Mouse (Mus musculus): Measurements from ENCODE around the gene Tspan32. TPM values are rescaled to one million over a fixed set of nuclear protein-coding genes. Genes with fewer than 3 reads are reported as not detected.

Gene Tspan32
- polyA plus RNA-seq (2015; fragmentation: Nextera tagmentation; extraction: Ambion mirVana) = 0.28 and 0.41 TPM in 2 replicates

DNA sequence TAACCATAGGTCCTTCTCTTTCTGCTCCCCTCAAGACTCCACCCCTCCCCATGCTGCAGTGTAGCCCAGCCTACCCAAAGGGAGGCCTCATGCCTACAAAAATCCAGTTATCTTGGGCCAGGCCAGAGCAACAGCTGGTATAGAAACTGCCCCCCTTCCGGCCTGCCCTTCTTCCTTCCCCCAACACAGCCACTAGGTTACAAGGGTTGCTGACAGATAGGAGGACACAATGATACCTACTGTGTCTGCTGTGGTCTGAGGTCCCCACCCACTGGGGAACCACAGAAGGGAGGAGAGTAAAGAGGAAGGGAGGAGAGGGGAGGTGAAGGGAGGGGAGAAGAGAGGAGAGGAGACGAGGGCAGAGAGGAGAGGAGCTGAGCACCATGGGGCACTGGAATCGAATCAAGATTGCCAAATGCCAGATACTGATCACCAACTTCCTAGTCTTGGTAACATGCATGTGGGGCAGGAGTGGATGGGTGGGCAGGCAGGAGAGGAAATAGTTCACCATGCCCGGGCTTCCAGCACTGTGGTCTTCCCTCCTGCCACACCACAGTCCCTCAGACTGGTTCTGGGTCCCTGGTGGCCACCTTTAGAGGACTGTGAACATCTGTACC lies at the start of gene Tspan32:
TSS of gene Tspan32 (plus strand) at position 320 of the 617 bp plus-strand sequence.
- Histone ChIP-seq H3K27me3 (replicated peaks; ENCODE audit: control insufficient read depth, insufficient read depth, low read length) (no peaks in the 10 kb centered on the region), H3K27ac (ENCODE audit: low read depth, low read length) (no peak within 1 kb of the TSS), H3K4me3 (ENCODE audit: low read length) (no peak within 1 kb of the TSS), H3K9me3 (ENCODE audit: control insufficient read depth, low read length) (no peaks in the 10 kb centered on the region), H3K36me3 (ENCODE audit: control insufficient read depth, insufficient read depth, low read length) (no peaks in the 10 kb centered on the region), H3K9ac (ENCODE audit: low read depth, low read length) (no peak within 1 kb of the TSS), H3K4me1 (ENCODE audit: control insufficient read depth, insufficient read depth, low read depth, low read length) (peaks cover 9% of the 10 kb centered on the region; the same call in 1 of the 2 replicates), H3K4me2 (ENCODE audit: low read length) (no peak within 1 kb of the TSS)
- no peak for ATAC-seq
- 79% methylated on average over 4 of the region's 4 CpGs for WGBS

DNA sequence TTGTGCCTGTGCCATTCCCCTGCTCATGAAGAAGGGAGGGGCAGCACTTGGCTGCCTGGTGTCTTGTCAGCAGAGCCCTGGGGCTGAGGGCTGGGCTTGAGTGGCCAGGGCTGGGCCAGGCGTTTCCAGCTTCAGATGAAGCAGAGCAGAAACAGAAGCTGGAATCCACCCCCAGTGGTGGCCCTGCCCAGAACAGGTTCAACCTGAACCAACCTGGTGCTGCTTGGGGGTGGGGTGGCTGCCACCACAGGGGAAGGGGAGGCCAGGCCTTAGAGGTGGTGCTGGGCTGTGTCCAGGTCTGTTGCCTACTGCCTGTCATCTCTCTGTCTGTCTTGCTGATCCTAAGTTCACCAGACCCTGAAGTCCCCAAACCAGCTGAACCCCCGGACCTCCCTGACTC lies 48.8 kb upstream of the Tspan32 start:
- H3K27me3 ChIP-seq (replicated peaks; ENCODE audit: control insufficient read depth, insufficient read depth, low read length) = no peaks in the 10 kb centered on the region
- H3K4me3 ChIP-seq (ENCODE audit: low read length) = no peak overlapping the region
- no peak for ATAC-seq
- no peak overlapping the region for H3K9ac ChIP-seq (ENCODE audit: low read depth, low read length)
- H3K36me3 ChIP-seq (ENCODE audit: control insufficient read depth, insufficient read depth, low read length) = no peaks in the 10 kb centered on the region
- no peak overlapping the region for H3K27ac ChIP-seq (ENCODE audit: low read depth, low read length)
- WGBS = 81% methylated on average over 2 of the region's 2 CpGs
- no peak overlapping the region for H3K4me2 ChIP-seq (ENCODE audit: low read length)
- H3K4me1 ChIP-seq (ENCODE audit: control insufficient read depth, insufficient read depth, low read depth, low read length) = no peaks in the 10 kb centered on the region
- H3K9me3 ChIP-seq (ENCODE audit: control insufficient read depth, low read length) = no peaks in the 10 kb centered on the region

DNA sequence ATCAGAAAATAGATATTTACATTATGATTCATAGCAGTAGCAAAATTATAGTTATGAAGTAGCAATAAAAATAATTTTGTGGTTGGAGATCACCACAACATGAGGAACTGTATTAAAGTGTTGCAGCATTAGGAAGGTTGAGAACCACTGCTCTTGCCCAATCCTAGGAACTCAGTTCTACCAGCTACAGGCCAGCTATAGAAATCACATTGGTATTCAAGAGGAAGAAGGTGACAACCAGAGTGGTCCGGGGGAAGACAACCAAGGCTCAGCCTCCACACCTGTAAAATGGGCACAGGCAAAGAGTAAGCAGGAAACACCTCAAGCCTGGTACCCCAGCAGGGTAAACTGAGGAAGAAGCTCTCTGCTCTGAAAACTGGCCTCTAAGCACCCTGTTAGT lies 46.0 kb upstream of the Tspan32 start:
- no peak overlapping the region for H3K4me2 ChIP-seq (ENCODE audit: low read length)
- H3K36me3 ChIP-seq (ENCODE audit: control insufficient read depth, insufficient read depth, low read length) = no peaks in the 10 kb centered on the region
- no peak overlapping the region for H3K4me3 ChIP-seq (ENCODE audit: low read length)
- H3K9ac ChIP-seq (ENCODE audit: low read depth, low read length) = no peak overlapping the region
- no peaks in the 10 kb centered on the region for H3K9me3 ChIP-seq (ENCODE audit: control insufficient read depth, low read length)
- no peaks in the 10 kb centered on the region for H3K4me1 ChIP-seq (ENCODE audit: control insufficient read depth, insufficient read depth, low read depth, low read length)
- WGBS = 96% methylated on average over 1 of the region's 1 CpGs
- ATAC-seq = no peak
- H3K27ac ChIP-seq (ENCODE audit: low read depth, low read length) = no peak overlapping the region
- H3K27me3 ChIP-seq (replicated peaks; ENCODE audit: control insufficient read depth, insufficient read depth, low read length) = no peaks in the 10 kb centered on the region

DNA sequence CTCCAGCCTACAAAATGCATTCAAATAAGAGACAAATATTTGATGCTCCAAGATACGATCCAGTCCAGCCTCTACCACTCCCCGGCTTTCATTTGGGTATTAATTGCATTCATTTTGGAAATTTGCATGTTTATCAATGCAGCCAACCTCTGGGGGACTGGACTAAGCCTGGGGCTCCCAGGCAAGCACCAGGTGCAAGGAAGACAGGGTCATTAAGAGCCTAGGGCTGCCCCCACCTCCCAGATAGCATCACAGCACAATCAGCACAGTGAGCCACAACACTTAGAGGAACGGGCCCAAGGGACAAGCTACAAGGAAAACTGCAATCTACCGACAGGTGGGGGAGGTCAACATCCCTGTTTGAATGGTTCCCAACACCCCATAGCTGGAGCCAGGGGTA lies 45.1 kb upstream of the Tspan32 start:
- H3K4me1 ChIP-seq (ENCODE audit: control insufficient read depth, insufficient read depth, low read depth, low read length) = no peaks in the 10 kb centered on the region
- no peaks in the 10 kb centered on the region for H3K36me3 ChIP-seq (ENCODE audit: control insufficient read depth, insufficient read depth, low read length)
- WGBS = 51% methylated on average over 4 of the region's 4 CpGs
- no peaks in the 10 kb centered on the region for H3K9me3 ChIP-seq (ENCODE audit: control insufficient read depth, low read length)
- H3K4me3 ChIP-seq (ENCODE audit: low read length) = no peak overlapping the region
- H3K27ac ChIP-seq (ENCODE audit: low read depth, low read length) = no peak overlapping the region
- ATAC-seq = no peak
- no peak overlapping the region for H3K9ac ChIP-seq (ENCODE audit: low read depth, low read length)
- H3K27me3 ChIP-seq (replicated peaks; ENCODE audit: control insufficient read depth, insufficient read depth, low read length) = no peaks in the 10 kb centered on the region; the same call in 1 of the 2 replicates
- no peak overlapping the region for H3K4me2 ChIP-seq (ENCODE audit: low read length)

DNA sequence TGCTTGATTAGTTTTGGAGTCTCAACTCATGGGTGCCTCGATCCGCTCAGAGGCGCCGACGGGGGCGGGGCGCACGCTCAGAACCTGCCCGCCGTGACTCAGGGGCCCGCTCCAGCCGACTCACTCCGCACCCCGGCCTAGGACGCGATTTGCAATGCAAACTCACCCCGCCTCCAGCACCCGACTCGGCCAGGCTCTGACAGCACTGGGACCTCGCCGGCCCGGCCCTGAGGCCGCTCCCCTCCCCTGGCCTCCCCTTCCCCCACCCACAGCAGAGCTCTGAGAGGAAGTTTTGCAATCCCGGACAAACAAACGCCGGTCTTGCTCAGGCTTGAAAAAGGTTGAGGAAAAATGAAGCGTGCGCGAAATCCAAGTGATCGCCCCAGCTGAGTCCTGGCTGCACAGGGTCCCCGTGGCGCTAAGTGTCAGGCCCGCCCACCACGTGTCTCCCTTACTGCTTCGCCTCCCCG lies 37.4 kb upstream of the Tspan32 start:
- H3K36me3 ChIP-seq (ENCODE audit: control insufficient read depth, insufficient read depth, low read length) = no peaks in the 10 kb centered on the region
- peak; percentile 21 for ATAC-seq
- H3K9ac ChIP-seq (ENCODE audit: low read depth, low read length) = peak overlapping the region; percentile 35
- no peaks in the 10 kb centered on the region for H3K9me3 ChIP-seq (ENCODE audit: control insufficient read depth, low read length)
- no peak overlapping the region for H3K27ac ChIP-seq (ENCODE audit: low read depth, low read length)
- H3K4me3 ChIP-seq (ENCODE audit: low read length) = peak overlapping the region; percentile 47
- H3K4me2 ChIP-seq (ENCODE audit: low read length) = peak overlapping the region; percentile 94
- H3K4me1 ChIP-seq (ENCODE audit: control insufficient read depth, insufficient read depth, low read depth, low read length) = peaks cover 20% of the 10 kb centered on the region
- 0% methylated on average over 32 of the region's 36 CpGs for WGBS
- H3K27me3 ChIP-seq (replicated peaks; ENCODE audit: control insufficient read depth, insufficient read depth, low read length) = peaks cover 41% of the 10 kb centered on the region

DNA sequence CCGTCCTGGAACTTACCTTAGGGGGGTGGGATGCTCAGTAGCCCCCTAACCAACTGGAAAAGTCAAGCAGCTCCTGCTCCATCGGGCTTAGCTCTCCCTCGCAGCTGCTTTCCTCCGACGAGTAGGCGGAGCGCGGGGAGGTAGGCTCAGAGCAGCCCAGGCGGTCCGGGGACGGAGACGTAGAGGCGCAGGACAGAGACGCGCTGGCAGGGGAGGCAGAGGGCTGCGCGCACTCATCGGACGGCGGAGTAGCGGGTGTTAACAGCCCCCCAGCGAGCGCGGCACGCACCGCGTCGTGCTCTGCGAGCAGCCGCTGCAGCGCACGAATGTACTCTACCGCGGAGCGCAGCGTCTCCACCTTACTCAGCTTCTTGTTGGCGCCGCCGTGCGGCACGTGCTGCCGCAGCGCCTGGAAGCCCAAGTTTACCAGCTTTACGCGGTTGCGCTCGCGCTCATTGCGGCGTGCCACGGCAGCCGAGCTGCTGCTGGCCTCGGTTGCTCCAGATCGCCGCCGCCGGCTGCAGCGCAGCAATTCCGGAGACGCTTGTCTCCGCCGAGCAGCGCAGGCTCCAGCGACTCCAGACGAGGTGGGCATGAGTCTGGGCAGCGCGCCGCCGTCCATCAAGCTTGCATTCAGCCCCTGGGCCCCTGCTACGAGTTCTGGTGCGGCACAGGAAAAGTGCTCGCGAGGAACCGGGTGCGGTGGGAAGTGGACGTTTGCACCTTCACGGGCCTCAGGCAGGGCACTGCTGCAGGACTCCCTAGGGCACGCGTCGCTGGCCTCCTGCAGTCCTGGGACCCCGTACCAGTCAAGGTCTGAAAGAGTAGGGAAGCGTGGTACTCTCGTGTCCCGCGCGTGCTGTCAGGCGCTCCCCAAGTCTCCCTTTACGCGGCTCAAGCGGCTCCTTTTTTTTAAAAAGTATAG lies 36.7 kb upstream of the Tspan32 start:
- Histone ChIP-seq H3K4me2 (ENCODE audit: low read length) (peak overlapping the region; percentile 94), H3K27ac (ENCODE audit: low read depth, low read length) (no peak overlapping the region), H3K4me3 (ENCODE audit: low read length) (peak overlapping the region; percentile 47), H3K4me1 (ENCODE audit: control insufficient read depth, insufficient read depth, low read depth, low read length) (peaks cover 20% of the 10 kb centered on the region), H3K9ac (ENCODE audit: low read depth, low read length) (peak overlapping the region; percentile 49), H3K9me3 (ENCODE audit: control insufficient read depth, low read length) (no peaks in the 10 kb centered on the region), H3K36me3 (ENCODE audit: control insufficient read depth, insufficient read depth, low read length) (no peaks in the 10 kb centered on the region), H3K27me3 (replicated peaks; ENCODE audit: control insufficient read depth, insufficient read depth, low read length) (peaks cover 41% of the 10 kb centered on the region)
- WGBS = under 1% methylated on average over 84 of the region's 90 CpGs
- ATAC-seq = peak; percentile 90

DNA sequence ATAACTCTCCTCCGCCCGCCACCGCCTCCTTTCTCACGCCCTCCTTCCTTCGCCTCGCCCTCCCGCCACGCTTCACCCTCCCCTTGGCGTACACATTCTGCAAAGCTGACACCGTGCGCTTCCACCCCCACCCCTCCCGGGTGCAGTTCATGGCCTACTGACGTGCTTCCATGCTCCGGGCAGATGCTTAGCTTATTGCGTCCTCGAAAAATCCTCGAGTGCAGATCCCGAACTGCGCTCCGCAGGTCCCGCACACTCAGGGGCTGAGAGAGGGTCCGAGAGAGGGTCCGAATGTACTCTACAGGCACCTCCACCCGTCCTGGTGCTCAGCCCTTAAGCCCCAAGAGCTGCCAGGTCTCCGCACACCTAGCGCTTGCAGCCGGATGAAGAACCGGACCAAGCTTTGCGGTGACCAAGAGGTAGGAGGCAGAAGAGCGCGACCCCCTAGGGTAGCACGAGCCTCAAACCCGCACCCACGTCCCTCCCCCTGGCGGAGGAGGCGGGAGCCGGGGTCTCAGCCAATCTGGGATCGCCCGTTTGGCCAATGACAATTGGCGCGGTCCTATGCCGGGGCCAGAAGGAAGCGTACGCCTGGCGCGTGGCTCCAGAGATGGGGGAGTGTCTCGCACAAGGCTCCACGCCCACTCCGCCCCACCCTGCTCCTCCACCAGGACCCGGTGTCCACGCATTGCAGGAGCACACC lies 35.9 kb upstream of the Tspan32 start, which contains the start of gene Ascl2:
TSS of gene Ascl2 (minus strand) at position 456 of the 703 bp plus-strand sequence.
- Histone ChIP-seq H3K9ac (ENCODE audit: low read depth, low read length) (peak within 1 kb of the TSS; percentile 51), H3K4me2 (ENCODE audit: low read length) (peak within 1 kb of the TSS; percentile 94), H3K4me1 (ENCODE audit: control insufficient read depth, insufficient read depth, low read depth, low read length) (peaks cover 20% of the 10 kb centered on the region), H3K4me3 (ENCODE audit: low read length) (peak within 1 kb of the TSS; percentile 47), H3K27me3 (replicated peaks; ENCODE audit: control insufficient read depth, insufficient read depth, low read length) (peaks cover 41% of the 10 kb centered on the region), H3K36me3 (ENCODE audit: control insufficient read depth, insufficient read depth, low read length) (no peaks in the 10 kb centered on the region), H3K27ac (ENCODE audit: low read depth, low read length) (no peak within 1 kb of the TSS), H3K9me3 (ENCODE audit: control insufficient read depth, low read length) (no peaks in the 10 kb centered on the region)
- 1% methylated on average over 51 of the region's 51 CpGs for WGBS
- ATAC-seq = peak; percentile 71

DNA sequence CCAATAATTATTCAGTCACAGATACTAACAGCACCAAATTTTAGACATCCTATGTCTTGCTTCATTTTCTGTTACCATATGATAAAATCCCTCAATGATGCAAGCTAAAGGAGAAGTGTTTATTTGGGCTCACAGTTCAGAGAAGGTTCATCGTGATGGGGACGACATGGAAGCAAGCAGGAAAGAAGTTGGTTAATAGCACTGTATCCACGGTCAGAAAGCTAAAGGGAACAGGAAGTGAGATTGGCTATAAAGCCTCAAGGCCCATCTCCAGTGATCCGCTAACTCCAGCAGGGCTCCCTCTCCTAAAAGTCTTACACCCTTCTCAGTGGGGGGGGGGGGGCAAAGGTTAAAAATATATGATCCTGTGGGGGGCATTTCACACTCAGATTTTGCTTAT lies 22.9 kb upstream of the Tspan32 start:
- Histone ChIP-seq H3K36me3 (ENCODE audit: control insufficient read depth, insufficient read depth, low read length) (no peaks in the 10 kb centered on the region), H3K9ac (ENCODE audit: low read depth, low read length) (no peak overlapping the region), H3K4me3 (ENCODE audit: low read length) (no peak overlapping the region), H3K27ac (ENCODE audit: low read depth, low read length) (no peak overlapping the region), H3K9me3 (ENCODE audit: control insufficient read depth, low read length) (no peaks in the 10 kb centered on the region), H3K4me1 (ENCODE audit: control insufficient read depth, insufficient read depth, low read depth, low read length) (no peaks in the 10 kb centered on the region), H3K4me2 (ENCODE audit: low read length) (no peak overlapping the region), H3K27me3 (replicated peaks; ENCODE audit: control insufficient read depth, insufficient read depth, low read length) (no peaks in the 10 kb centered on the region)
- 82% methylated on average over 4 of the region's 4 CpGs for WGBS
- ATAC-seq = no peak

All from hindbrain, embryonic 16.5 days (tissue).